Mouse (Mus musculus) 416B (cell line): ENCODE results near the gene Isg20l2.
A peak's percentile ranks its signal among the peaks of the same experiment; 100 is the strongest.

Experiments
- DNase-seq: peaks from one replicate; pipeline ENCODE4 v3.0.0; 2011; ENCODE audit warnings: low read depth

Isg20l2 gene

DNA sequence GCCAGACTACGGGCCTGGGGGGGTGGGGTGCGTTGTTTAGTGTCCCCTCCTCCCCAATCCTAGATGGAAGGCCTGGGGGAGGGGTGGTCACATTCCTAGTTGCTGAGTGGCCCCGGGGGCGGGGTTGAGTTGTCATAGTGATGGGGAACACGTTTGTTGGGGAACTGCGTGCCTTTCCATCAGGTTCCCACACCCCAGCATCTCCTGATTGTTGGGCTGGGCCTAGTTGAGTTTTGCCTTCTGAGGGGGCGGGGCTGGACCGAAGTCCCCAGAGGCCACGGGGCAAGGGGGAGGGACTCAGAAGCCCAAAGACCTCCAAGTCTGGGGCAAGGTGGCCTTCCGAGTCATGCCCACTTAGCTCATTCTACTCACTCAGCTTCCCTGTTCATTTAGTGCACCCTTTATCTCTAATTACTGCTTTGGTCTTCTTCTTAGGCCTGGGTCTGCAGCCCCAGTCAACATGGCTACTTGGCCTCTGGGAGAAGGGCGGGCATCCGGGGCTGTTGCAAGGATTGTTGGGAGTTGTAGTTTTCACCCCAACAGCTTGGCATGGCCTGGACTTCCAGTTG, 19.5 kb upstream of the Isg20l2 start:
- DNase-seq, result no peak

DNA sequence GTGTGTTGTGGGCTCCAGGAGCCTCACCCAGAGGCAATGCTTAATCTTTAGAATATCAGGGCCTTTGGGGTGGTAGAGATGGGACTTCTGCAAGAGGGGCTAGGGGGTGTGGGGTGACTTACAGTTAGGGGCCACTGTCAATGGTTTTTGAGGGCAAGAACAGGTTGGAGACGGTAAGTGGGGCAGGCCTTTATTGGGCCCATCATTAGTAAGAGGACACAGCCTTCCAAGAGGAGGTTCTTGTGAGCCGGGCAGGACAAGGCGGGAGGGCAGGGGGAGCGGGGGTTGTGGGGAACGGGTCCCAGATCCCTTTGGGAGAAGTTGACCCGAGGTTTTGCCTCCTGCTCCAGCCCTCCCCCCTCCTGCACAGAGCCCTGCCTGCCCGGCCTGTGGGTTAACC, 16.6 kb upstream of the Isg20l2 start:
- no peak for DNase-seq

DNA sequence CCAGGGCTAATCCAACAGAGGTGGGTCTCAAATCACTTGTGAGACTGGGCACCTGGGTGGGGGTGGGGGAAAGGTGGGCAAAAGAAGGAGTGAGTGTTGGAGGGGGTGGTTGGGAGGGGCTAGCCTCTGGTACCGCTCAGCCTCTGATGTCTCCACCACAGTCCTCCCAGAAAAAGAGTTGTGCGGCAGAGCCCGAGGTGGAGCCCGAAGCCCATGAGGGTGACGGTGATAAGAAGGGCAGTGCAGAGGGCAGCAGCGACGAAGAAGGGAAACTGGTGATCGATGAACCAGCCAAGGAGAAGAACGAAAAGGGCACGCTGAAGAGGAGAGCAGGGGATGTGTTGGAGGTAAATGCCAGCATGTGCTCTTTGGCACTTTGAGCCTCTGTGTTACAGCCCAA, 16.2 kb upstream of the Isg20l2 start:
- DNase-seq, result no peak

DNA sequence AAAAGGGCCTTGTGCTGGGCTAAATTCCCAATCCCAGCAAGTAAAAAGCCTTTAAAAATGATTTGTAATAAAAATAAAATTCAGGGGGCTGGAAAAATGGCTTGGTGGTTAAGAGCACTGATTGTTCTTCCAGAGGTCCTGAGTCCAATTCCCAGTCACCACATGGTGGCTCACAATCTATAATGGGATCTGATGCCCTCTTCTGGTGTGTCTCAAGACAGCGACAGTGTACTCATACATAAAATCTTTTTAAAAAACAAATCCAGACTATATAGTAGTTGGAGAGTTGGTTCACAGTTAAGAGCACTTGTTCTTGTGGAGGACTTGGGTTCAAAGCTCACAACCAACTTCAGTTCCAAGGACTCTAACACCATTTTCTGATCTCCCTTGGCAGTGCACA, 13.1 kb upstream of the Isg20l2 start:
- DNase-seq, result no peak

DNA sequence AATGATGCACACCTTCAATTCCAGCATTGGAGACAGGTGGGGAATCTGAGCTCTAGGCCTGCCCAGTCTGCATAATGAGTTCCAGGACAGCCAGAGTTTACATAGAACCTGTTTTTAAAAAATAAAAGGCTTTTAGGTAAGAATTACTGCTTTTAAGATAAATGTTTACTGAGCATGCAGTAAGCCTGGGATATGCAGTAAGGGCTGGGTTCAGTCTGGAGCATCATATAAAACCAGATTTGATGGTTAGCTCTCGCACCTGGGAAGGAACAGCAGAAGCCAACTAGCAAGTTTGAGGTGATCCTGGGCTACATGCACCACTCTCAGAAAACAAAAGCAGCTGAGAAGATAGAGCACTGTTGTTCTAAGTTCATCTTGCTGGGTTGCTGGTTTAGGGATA, 11.6 kb upstream of the Isg20l2 start:
- no peak for DNase-seq

DNA sequence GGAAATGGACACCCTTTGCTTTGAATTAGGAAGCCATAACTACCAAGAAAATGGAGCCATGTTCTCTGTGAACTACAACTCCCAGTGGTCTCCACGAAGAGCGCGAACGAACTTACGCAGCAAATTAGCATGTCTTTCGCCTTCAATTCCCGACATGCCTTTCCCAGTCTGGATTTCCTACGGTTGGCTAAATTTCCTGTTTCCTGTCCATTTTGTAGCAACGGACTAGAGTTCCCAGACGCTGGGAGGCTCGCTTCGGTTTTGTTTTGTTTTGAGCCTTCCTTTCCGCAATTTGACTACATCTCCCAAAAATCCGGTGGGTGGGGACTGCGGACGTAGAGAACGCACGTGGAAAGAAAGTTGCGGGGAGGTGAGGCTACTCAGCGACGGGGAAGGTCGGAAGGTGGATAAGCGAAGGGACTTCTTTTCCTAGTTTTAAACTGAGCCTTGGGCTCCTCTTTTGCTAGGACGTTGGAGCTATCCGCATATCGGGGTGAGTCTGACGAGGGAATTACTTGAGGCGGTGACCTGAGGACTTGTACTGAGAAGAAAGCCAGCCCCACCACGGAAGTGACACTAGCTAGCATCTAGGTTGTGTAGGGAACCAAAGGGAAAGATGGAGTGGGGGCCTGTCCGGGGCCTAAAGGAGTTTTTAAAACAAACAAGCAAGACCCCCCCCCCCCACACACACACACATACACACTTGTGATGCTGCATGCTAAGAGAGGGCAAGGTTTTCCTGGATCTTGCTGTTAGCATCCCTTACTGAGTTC, 10.6 kb upstream of the Isg20l2 start, which contains the start of gene Mrpl24:
TSS of gene Mrpl24 (plus strand) at position 171 of the 773 bp plus-strand sequence.
- DNase-seq, result peak; percentile 93

DNA sequence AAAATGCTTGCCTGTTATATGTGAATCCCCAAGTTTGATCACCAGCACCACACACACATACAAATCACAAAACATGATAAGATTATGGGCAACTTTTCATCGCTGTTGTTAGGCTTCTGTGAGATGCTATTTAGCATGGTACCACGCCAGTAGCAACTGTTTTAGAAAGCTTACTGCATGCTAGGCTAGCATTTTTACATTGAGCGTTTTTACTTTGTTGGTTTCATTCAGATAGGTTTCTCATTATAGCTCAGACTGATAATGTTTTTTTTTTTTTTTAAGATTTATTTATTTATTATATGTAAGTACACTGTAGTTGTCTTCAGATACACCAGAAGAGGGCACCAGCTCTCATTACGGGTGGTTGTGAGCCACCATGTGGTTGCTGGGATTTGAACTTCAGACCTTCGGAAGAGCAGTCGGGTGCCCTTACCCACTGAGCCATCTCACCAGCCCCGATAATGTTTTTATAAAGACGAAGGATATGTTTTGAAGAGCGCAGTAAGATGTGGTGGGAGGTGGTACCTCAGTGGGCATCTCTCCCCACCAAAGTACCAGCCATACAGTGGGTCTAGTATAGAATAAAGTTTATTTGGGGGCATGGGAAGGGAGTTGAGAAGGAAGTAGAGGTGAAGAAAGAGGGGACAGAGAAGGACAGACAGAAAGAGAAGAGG, 9.7 kb upstream of the Isg20l2 start:
- peak; percentile 24 for DNase-seq

DNA sequence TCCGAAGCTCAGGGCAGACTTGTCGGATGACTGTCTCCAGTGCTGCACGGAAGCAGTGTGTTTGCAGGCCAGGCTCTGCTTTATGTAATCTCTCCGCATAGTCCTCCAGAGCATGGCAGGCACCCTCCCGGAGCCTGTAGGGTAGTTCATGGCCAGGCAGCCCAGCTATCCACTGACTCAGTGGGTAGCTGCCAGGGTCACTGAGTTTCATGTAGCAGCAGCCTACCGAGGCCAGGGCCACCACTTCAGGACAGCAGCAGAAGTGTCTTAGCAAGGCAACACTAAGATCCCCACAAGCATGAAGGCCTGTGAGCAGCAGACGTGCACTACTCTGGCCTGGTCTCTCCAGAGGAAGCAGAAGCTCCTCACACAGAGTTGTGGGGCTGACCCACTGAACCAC, 5.1 kb upstream of the Isg20l2 start:
- DNase-seq, result no peak

DNA sequence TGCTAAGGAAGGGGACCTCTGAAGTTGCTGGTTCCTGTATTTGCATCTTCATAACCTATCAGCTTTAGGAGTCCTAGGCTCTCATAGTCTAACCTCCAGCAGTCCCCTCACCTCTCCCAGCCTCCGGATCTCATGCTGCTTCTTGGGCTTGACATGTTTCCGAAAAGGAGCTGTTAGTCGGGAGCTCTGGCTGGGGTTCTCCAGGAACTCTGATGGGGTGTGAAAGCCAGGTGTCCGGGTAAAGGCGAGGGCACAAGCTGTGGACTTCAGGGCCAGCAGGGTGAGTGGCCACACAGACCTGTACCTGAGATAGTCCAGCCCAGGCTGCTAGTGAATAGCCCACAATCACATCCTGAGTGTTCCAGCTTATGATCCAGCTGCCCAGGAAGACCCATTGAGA, 2.7 kb upstream of the Isg20l2 start:
- DNase-seq, result no peak

DNA sequence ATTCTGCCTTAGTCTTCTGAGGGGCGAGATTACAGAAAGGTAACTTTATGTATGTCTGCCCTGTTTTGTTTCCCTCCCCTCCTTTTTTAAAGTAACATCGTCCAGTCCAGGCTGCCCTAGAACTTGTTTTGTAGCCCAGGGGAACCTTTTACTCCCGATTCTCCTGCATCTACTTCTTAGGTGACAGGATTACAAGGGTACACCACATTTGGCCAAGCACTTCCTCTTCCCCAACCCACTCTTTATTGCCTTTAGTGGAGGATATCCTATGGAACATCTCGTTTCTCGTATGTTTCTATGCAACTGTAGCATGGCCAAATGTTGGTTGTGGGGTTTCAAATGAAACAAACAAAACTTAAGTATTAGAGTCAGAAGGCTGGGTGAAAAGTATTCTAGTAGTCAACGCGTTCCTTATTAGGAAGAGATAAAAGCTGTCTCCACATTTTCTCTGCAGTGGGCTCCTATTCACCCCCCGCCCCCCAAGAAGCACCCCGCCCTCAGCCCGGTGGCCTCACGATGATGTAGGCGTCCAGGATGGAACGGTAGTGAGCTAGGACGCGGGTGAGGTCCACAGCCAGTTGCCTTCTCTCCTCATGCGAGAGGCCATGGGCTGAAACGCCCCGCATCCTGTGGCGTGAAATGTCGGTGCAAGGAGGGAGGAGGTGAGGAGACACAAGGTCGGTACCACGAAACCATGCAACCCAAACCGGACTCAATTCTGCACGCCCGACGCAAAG, 605 bp upstream of the Isg20l2 start:
- DNase-seq, result peak; percentile 65

DNA sequence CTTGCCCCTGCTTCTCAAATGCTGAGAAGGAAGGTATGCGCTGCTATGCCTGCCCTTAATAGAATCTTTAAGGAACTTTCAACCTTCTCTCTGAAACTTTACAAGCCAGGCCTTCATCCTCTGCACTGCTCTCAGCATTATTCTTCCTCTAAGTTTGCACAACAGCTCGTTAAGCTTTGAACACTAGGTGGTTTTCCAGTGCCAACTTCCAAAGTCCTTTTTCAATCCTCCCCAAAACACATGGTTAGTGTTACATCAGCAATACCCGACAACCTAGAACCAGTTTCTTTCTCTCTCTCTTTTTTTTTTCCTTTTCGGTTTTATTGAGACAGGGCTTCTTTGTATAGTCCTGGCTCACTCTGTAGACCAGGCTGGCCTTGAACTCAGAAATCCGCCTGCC, 3.9 kb downstream of the Isg20l2 start:
- no peak for DNase-seq

DNA sequence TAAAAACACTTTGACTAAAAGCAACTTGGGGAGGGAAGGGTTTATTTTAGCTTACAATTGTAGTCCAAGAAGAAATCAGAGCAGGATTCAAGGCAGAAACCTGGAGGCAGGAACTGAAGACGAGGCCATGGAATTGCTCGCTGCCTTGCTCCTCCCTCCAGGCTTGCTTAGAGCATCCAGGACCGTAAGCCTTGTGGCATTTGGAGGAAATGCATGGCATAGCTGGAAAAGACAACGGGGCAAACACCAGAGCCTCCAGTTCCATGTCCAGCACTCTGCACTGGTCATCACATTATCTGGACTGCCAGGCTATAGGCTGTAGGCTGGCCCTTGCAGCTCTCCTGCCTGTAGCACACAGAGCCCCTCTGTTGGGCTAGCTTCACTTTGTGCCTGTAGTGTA, 4.4 kb downstream of the Isg20l2 start:
- no peak for DNase-seq

DNA sequence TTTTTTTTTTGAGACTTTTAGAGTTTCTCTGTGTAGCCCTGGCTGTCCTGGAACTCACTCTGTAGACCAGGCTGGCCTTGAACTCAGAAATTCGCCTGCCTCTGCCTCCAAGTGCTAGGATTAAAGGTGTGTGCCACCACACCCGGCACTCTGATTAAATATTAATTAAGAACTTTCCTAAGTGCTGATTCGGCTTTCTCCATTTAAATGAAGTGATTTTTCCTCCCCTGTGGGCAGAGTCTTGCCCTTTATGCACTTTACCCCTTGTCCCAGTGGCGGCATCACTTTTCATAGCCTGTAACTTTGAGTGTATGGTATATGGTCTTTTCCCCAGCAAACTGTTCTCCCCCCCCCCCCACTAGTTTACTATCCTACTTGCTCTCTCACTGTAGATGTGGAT, 5.1 kb downstream of the Isg20l2 start:
- no peak for DNase-seq

DNA sequence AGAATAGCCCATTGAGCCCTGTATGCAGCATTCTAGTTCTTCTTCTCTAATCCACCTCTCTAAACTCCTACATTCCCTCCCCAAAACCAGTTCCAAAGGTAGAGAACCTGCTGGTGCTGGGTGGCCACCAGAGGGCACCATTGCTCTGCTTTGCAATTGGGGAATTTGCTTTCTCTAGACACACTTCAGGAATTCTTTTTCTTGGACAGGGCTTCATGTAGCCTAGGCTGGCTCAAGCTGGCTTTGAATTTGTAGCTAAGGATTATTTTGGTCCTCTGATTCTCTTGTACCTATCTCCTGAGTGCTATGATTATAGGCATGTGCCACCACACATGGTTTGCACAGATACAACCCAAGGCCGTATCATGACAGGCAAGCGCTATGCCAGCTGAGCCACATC, 5.7 kb downstream of the Isg20l2 start:
- peak; percentile 78 for DNase-seq

DNA sequence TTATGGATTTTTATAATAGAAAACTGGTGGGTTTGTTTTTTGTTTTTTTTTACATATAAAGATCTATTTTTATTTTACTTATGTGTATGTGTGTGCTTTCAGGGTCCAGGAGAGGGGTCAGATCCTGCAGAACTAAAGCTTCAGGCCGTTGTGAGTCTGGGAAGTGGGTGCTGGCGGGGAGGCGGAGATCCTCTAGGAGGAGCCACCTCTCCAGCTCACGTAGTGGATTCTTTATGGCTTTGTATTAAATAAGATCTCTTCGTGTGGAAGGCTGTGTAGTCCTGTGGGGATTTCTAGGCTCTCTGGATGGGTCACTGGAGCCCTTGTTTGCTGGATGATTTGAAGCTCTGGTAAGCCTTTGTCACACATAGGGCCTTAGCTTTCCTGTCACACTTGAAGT, 10.5 kb downstream of the Isg20l2 start:
- DNase-seq, result no peak

DNA sequence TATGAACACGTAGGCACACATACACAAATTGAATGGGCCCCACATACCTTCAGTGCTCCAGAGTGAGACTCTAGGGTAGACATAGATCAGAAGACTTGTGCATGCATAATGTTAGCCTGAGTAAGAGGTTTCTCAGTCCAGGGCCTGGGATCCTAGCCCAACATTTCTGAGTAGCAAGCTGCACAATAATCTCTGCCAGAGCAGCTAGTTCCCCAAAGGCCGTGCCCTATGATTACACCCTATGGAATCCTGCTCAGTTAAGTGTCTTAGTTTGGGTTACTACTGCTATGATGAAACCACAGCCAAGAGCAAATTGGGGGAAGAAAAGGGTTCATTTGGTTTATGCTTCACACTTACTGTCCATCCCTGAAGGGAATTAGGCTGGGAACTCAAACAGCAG, 12.4 kb downstream of the Isg20l2 start:
- DNase-seq, result no peak

DNA sequence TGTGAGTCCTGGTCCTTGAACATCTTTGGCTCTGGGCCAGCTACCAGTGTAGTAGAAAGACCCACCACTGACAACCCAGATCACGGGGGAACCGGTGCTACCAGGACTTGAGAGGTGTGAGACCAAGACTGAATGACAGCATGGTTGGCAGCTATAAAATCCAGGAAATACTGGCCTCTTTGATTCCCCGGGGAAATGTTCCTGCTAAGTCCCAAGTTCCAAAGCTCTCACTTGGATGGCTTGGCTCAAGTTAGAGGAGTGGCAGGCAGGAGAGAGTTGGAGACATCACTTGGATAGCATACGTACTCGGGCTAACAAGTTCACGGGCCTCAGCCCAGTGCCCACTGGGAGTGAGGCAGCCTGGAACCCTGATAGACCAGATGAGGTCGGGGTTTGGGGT, 13.5 kb downstream of the Isg20l2 start:
- DNase-seq, result no peak

DNA sequence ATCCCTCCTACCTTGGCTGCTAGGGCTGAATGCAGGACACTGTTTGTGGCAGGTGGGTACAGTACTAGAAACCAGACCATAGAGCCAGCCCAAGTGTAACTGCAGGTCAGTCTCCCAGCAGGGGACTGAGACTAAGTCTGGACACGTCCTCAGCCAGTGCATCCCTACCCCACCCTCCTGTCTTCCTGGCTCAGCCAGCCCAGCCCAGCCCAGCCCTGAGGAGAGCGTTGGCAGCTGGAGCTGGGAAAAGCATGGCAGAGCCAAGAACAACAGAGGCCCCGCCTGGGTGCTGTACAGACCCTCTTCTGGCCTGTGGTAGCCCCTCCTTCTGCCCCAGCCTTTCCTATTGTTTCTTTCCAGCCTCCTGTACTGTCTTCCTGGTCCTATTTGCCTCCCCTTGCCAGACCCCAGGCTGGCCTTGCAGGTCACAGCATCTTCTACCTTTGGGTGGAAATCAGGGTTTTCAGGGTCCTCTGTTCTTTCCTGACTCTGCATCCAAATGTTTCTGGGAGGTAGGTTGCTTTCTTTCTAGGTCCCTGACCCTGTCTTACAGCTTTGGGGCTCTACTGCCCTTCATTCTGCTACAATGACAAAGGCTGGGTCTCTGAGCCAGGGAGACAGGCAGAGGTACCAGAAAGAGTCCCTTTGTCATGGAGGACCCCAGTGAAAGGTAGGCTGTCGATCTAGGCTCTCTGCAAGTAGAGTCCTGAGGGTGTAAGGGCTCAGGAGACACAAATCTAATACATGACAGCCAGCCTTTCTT, 14.9 kb downstream of the Isg20l2 start:
- no peak for DNase-seq

DNA sequence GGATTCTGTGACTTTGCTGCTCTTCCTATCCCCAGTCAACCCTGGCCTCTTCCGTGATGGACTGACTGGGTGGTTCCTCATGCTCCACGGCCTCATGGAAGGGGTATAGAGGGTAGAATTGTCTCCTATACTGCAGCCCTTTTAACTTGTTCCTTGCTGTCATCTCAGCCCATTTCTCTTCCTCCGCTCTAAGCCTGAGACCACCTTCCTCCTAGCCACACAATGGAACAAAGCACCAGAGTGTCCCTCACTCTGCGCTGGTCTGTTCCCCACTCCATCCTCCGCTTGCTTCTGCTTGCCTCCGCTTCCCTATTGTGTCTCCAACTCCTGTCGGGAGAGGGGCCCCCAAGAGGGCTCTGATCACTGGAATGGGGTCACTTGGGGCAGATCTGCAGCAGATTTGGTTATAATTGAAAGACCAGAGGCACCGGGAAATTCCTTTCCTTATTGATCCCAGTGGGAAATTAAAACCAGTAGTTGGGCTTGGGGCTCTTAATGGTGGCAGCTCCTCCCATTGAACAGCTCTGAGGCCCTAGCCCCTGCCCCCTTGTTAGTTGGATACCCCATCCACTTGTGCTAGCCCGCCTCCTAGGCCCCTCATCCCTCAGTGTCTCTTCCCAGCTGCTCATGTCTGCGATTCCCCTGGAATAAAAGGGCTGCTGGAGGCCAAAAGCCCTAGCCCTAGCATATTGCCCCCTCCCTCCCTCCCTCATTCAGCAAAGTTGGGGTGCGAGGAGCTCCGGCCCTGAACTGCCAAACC, 15.8 kb downstream of the Isg20l2 start:
- no peak for DNase-seq

DNA sequence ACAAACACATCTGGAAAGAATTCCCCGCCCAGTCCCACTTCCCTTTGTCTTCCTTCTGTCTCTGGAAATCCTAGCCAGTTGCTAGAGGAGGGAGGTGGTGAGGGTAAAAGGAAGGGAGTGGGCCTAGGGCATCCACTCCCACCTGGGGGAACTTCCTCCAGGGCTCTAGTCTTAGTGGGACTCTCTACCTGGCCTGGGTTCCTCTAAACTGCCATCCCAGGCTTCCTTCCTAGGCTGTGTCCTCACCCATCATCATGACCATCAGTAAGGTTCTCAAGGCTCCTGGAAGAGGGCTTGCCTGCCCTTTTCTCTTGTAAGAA, 16.4 kb downstream of the Isg20l2 start:
- no peak for DNase-seq

DNA sequence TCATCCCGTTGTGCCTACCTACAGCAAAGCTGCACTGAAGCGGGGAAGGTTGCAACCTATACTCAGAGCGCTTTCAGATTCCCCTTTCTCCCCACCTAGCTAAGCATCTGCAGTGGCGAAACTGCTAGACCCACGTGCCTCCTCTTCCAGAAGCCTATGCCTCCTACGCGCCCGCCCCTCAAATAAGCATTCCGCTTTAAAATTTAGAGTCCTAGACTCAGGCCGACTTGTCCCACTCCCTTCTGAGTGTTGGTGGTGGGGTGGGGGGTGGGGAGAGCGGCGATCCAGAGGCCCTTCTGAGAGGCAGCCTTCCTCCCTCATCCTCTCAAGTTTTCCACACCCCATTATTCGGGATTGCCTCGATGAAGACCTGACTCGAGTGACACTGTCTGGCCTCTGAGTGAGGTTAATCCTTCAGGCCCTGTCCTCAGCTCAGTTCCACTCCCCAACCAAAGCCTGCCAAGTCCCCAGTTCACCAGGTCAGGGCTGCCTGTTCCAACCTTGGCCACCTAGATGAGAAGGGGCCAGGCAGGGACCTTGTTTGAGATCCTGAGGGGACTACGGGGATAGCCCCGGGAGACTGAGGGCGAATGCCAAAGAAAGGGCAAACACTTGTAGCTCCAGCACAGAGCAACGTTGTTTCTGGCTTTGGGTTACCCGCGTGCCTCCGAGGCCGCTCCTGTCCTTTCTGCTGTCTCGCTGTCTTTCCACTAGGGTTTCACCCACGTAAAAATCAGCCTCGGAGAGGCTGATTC, 17.1 kb downstream of the Isg20l2 start:
- no peak for DNase-seq
